Mouse (Mus musculus) stomach, embryonic 14.5 days (tissue): Measurements from ENCODE around the gene Elfn2. TPM values are rescaled to one million over a fixed set of nuclear protein-coding genes. Genes with fewer than 3 reads are reported as not detected.
A peak's percentile ranks its signal among the peaks of the same experiment; 100 is the strongest.

Experiments used
- ATAC-seq: fragments of 200-750 bp; cut with Nextera tagmentation; 2 replicates; pipeline ENCODE4 v1.8.0; 2017; ENCODE audit warnings: low read depth, moderate TSS enrichment; ENCODE audit not compliant: insufficient number of reproducible peaks, insufficient read depth, low FRiP score
- H3K27ac ChIP-seq: fragments of 300-500 bp; sonication (generic); 2 replicates; pipeline ENCODE4 v1.5.1; 2014; ENCODE audit warnings: mild to moderate bottlenecking, low read length, moderate library complexity, mixed read lengths
- H3K27me3 ChIP-seq: fragments of 300-500 bp; sonication (generic); 2 replicates; pipeline ENCODE4 v1.6.1; 2014; ENCODE audit warnings: low read length, control low read depth, mixed read lengths; ENCODE audit not compliant: control insufficient read depth, insufficient read depth
- H3K36me3 ChIP-seq: fragments of 300-500 bp; sonication (generic); 2 replicates; pipeline ENCODE4 v1.6.1; 2014; ENCODE audit warnings: mild to moderate bottlenecking, control low read depth, low read length, moderate library complexity, mixed read lengths; ENCODE audit not compliant: control insufficient read depth, insufficient read depth
- H3K4me1 ChIP-seq: fragments of 300-500 bp; sonication (generic); 2 replicates; pipeline ENCODE4 v1.6.1; 2014; ENCODE audit warnings: low read length, control low read depth, mixed read lengths; ENCODE audit not compliant: control insufficient read depth, insufficient read depth
- H3K4me2 ChIP-seq: fragments of 300-500 bp; sonication (generic); replicated peaks from 2 replicates; pipeline ENCODE4 v1.6.1; 2014; ENCODE audit warnings: low read depth, low read length, control low read depth
- H3K4me3 ChIP-seq: fragments of 300-500 bp; sonication (generic); 2 replicates; pipeline ENCODE4 v1.5.1; 2014; ENCODE audit warnings: low read depth, low read length, control low read depth
- H3K9ac ChIP-seq: fragments of 300-500 bp; sonication (generic); replicated peaks from 2 replicates; pipeline ENCODE4 v1.6.1; 2014; ENCODE audit warnings: low read depth, mild to moderate bottlenecking, control low read depth, low read length, moderate library complexity, mixed read lengths
- H3K9me3 ChIP-seq: fragments of 300-500 bp; sonication (generic); 2 replicates; pipeline ENCODE4 v1.6.1; 2016; ENCODE audit warnings: low read depth, low read length, control low read depth; ENCODE audit not compliant: control insufficient read depth
- WGBS: fragments of 180-500 bp; shearing (Covaris S2); extraction: QIAGEN DNeasy Blood & Tissue Kit; methylation state at CpG from one replicate; pipeline ENCODE4 v1.1.7; 2014; 5-methylcytosine and 5-hydroxymethylcytosine counted together
- polyA plus RNA-seq: library from polyadenylated mRNA; unstranded; fragments of >200 nt; fragmentation: Nextera tagmentation; extraction: Ambion mirVana; gene quantifications from 2 replicates; pipeline ENCODE4 v1.2.1, GENCODE M21; 2014

Elfn2 gene
- polyA plus RNA-seq, 1 experiment from 2014 or later: not detected

- WGBS: 72% methylated on average over 5 of the region's 5 CpGs
- Histone ChIP-seq H3K27me3 (no peaks in the 10 kb centered on the region), H3K9me3 (no peaks in the 10 kb centered on the region), H3K4me1 (0 out of 2 replicates have a peak, but pooled peaks cover 6% of the 10 kb centered on the region), H3K4me3 (no peak overlapping the region), H3K36me3 (no peaks in the 10 kb centered on the region), H3K4me2 (no peak overlapping the region), H3K27ac (no peak overlapping the region), H3K9ac (no peak overlapping the region)
- no peak for ATAC-seq
These were observed 85.2 kb downstream of the Elfn2 start for GRCm38 (mm10) chr15:78633413-78633812.

GRCm38 (mm10) chr15:78632387-78632786, 86.2 kb downstream of the Elfn2 start:
- H3K9ac ChIP-seq: no peak overlapping the region
- H3K9me3 ChIP-seq: no peaks in the 10 kb centered on the region
- H3K27me3 ChIP-seq: no peaks in the 10 kb centered on the region
- WGBS: 72% methylated on average over 2 of the region's 2 CpGs
- no peak overlapping the region for H3K27ac ChIP-seq
- no peaks in the 10 kb centered on the region for H3K36me3 ChIP-seq
- H3K4me2 ChIP-seq: no peak overlapping the region
- no peak for ATAC-seq
- H3K4me3 ChIP-seq: no peak overlapping the region
- 0 out of 2 replicates have a peak, but pooled peaks cover 6% of the 10 kb centered on the region for H3K4me1 ChIP-seq

GRCm38 (mm10) chr15:78626285-78626684, 92.3 kb downstream of the Elfn2 start:
- Histone ChIP-seq H3K4me3 (no peak overlapping the region), H3K36me3 (no peaks in the 10 kb centered on the region), H3K4me2 (no peak overlapping the region), H3K27ac (no peak overlapping the region), H3K27me3 (no peaks in the 10 kb centered on the region), H3K4me1 (no peaks in the 10 kb centered on the region), H3K9ac (no peak overlapping the region), H3K9me3 (no peaks in the 10 kb centered on the region)
- ATAC-seq: no peak
- WGBS: 88% methylated on average over 13 of the region's 13 CpGs

- H3K9me3 ChIP-seq: no peaks in the 10 kb centered on the region
- H3K4me2 ChIP-seq: no peak overlapping the region
- H3K27me3 ChIP-seq: no peaks in the 10 kb centered on the region
- no peaks in the 10 kb centered on the region for H3K36me3 ChIP-seq
- no peaks in the 10 kb centered on the region for H3K4me1 ChIP-seq
- 69% methylated on average over 3 of the region's 3 CpGs for WGBS
- H3K9ac ChIP-seq: no peak overlapping the region
- ATAC-seq: peak; percentile 31; the same call in 1 of the 2 replicates
- H3K4me3 ChIP-seq: no peak overlapping the region
- no peak overlapping the region; the same call in 1 of the 2 replicates for H3K27ac ChIP-seq
These were observed 93.6 kb downstream of the Elfn2 start for GRCm38 (mm10) chr15:78624961-78625360.

- H3K4me1 ChIP-seq: no peaks in the 10 kb centered on the region
- no peaks in the 10 kb centered on the region for H3K9me3 ChIP-seq
- H3K27ac ChIP-seq: no peak overlapping the region
- no peak overlapping the region for H3K4me3 ChIP-seq
- WGBS: 41% methylated on average over 13 of the region's 13 CpGs
- H3K4me2 ChIP-seq: no peak overlapping the region
- H3K36me3 ChIP-seq: no peaks in the 10 kb centered on the region
- peak; percentile 79; the same call in 1 of the 2 replicates for ATAC-seq
- no peak overlapping the region for H3K9ac ChIP-seq
- H3K27me3 ChIP-seq: no peaks in the 10 kb centered on the region
These were observed 94.1 kb downstream of the Elfn2 start for GRCm38 (mm10) chr15:78624431-78624950.

- no peak for ATAC-seq
These were observed 95.1 kb downstream of the Elfn2 start for GRCm38 (mm10) chr15:78623426-78623825.

More at GRCm38 (mm10) chr15:78623426-78623825, 95.1 kb downstream of the Elfn2 start:
- H3K4me3 ChIP-seq: no peak overlapping the region
- no peaks in the 10 kb centered on the region for H3K27me3 ChIP-seq
- 17% methylated on average over 5 of the region's 5 CpGs for WGBS
- H3K9ac ChIP-seq: no peak overlapping the region
- H3K9me3 ChIP-seq: no peaks in the 10 kb centered on the region
- H3K4me2 ChIP-seq: no peak overlapping the region
- H3K27ac ChIP-seq: no peak overlapping the region
- no peaks in the 10 kb centered on the region for H3K36me3 ChIP-seq
- H3K4me1 ChIP-seq: no peaks in the 10 kb centered on the region

Other genes with a start within 250 kb of the Elfn2 start
- 0.34 and 0.41 TPM in 2 replicates for gene Il2rb, start 223.5 kb downstream of the Elfn2 start, polyA plus RNA-seq
- 38.8 and 42.0 TPM in 2 replicates for gene C1qtnf6, start 187.4 kb downstream of the Elfn2 start, polyA plus RNA-seq
- 0.12 TPM in 1 of 2 replicates, not detected in the other for gene Sstr3, start 174.1 kb downstream of the Elfn2 start, polyA plus RNA-seq
- gene Rac2, start 146.0 kb downstream of the Elfn2 start, polyA plus RNA-seq: 9.4 and 15.9 TPM in 2 replicates
- gene Cyth4, start 121.7 kb downstream of the Elfn2 start, polyA plus RNA-seq: 4.0 and 5.9 TPM in 2 replicates
- gene Mfng, start 54.7 kb upstream of the Elfn2 start, polyA plus RNA-seq: 15.7 and 16.9 TPM in 2 replicates
- gene Card10, start 84.3 kb upstream of the Elfn2 start, polyA plus RNA-seq: 6.5 and 7.6 TPM in 2 replicates
- 40.7 and 41.7 TPM in 2 replicates for gene Cdc42ep1, start 123.9 kb upstream of the Elfn2 start, polyA plus RNA-seq
- 30.0 and 39.7 TPM in 2 replicates for gene Lgals2, start 136.8 kb upstream of the Elfn2 start, polyA plus RNA-seq
- gene Gga1, start 158.4 kb upstream of the Elfn2 start, polyA plus RNA-seq: 38.2 and 40.4 TPM in 2 replicates
- 0.21 TPM in 1 of 2 replicates, not detected in the other for gene Gm49510, start 180.9 kb upstream of the Elfn2 start, polyA plus RNA-seq
- gene Sh3bp1, start 181.0 kb upstream of the Elfn2 start, polyA plus RNA-seq: 43.5 and 51.4 TPM in 2 replicates
- gene Pdxp, start 195.1 kb upstream of the Elfn2 start, polyA plus RNA-seq: 15.7 and 17.9 TPM in 2 replicates
- gene Lgals1, start 208.0 kb upstream of the Elfn2 start, polyA plus RNA-seq: 1,620 and 1,697 TPM in 2 replicates
- gene Nol12, start 216.2 kb upstream of the Elfn2 start, polyA plus RNA-seq: 45.9 and 56.7 TPM in 2 replicates
- 50.2 TPM in 2 replicates for gene Triobp, start 229.0 kb upstream of the Elfn2 start, polyA plus RNA-seq